Mouse (Mus musculus) left cerebral cortex, postnatal 25 days (tissue): ENCODE results near the gene Crb3. TPM values are rescaled to one million over a fixed set of nuclear protein-coding genes. Genes with fewer than 3 reads are reported as not detected.

Experiments
- DNase-seq, 2 experiments: peaks; one replicate each; pipeline ENCODE4 v3.0.0; 2022; ENCODE audit warnings: low spot score in 2 of 2, mixed read lengths in 1 of 2
- intact Hi-C: fragments of 180-260 bp; cut with DNase I; formaldehyde crosslinking; loops from one replicate; pipeline ENCODE4 v1.15.1; 2025
- total RNA-seq, 2 experiments: library from RNA; stranded (reverse); gene quantifications; 2 replicates each; pipeline ENCODE4 v1.2.3; 2021

Gene Crb3
- total RNA-seq, 2 experiments from 2014 or later: 1.2 to 2.4 TPM

DNA sequence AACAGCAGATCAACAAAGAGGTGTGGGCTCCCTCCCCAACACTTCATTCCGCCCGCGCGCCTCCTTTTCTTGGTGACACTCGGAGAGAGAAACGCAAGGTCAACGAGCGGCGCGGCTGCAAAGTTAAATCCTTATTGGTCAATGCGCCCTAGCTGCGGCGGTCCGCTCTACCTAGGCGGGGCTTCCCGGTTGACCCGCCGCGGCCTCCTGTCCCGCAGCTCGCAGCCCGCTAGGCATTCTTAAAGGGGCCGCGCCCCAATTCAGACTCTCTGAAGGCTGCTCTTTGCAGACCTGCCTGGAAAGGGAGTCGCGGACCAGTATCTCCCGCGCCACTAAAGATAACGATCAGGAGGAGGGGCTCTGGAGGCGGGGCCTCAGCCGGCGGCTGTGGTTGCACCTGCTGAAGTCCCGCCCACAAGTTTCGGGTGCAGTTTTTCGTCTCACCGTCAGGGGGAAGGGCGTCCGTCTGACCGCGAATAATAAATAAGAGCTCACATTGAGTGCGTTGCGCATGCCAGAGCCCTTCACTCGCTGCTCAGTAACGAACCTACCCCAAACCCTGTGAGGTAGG lies 1.4 kb downstream of the Crb3 start:
- intact Hi-C loops: loop anchor here (1.0 kb wide), 2 partner anchors 27 to 107 kb away; partner anchors contain the start of gene Tubb4a
- peak; percentile 96 to 98 for DNase-seq

DNA sequence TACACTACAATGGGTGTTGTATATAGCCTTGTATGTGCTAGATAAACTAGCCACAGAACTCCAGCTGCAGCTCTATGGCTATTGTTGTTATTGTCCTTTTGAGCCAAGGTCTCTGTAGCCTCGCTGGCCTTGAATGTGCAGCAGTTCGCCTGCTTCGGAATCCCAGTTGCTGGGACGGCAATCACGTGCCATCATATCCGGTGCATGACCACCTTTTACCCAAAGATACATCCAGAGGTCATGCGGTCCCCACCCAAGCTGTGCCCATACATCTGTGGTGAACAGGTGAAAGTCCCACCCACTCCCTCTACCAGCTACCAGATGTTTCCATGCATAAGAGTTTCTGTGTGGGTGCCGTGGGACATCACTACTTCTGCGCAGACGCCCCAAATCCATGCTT lies 2.2 kb downstream of the Crb3 start:
- intact Hi-C loops: no loop called here
- DNase-seq: no peak

DNA sequence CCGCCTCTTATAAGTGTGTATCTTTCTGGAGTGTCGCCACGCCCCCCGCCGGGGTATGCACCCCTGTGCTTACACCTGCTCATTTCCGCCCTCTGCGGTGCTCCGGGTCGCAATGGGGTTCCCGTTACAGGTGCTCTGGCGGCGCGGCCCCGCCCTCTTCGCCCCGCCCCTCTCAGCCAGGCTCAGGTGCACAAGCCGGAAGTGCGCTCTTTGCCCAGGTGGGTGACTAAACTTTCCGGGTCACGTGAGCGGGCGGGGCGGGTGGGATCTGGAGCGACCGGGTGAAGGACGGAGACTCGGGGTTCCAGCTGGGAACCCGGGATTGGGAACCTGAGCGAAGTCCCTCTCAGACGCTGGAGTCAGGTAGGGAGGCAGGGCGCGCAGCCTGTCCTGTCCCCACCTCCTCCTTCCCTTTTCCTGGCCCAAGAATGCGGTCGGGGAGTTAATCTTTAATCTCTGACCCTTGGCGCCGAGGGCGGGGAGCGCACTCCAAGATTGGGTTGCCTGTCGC lies 3.2 kb downstream of the Crb3 start:
- no peak for DNase-seq
- intact Hi-C loops: no loop called here

DNA sequence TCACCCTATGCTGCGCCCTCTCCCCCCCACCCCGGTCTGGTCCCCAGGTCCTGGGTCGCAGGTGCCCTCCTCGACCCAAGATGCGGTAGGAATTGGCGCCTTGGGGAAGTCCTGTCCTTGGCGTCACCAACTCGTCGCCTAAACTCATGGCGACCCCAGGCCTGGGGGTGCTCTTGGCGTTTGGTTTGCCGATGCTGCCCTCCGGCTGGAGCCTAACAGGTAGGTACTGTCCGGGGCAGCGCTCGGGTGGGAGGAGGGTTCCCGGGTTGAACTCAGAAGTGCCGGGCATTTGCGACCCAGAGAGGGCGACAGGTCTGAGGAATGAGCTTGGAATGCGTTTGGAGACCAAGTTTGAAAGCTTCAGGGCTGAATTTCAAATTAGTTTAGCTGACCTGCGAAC lies 3.6 kb downstream of the Crb3 start:
- intact Hi-C loops: no loop called here
- no peak for DNase-seq

DNA sequence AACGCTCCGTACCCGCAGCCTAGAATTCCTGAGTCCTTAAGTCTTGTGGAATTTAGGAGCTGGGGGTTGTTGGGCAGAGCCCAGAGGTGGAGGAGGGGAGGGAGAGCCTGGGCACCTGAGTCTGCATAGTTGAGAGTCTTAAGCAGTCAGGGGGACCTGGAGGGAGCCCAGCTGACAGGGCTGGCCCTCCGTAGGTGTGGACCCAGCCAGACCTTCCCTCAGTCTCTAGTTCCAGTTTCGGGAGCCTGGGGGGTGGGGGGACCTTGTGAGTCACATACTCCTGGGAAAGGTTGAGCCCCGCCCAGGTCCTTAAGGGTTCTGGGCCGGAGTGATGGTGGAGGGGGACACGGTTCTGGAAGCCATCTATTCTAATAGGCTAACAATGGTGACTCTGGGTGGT lies 4.1 kb downstream of the Crb3 start:
- intact Hi-C loops: no loop called here
- DNase-seq: no peak

DNA sequence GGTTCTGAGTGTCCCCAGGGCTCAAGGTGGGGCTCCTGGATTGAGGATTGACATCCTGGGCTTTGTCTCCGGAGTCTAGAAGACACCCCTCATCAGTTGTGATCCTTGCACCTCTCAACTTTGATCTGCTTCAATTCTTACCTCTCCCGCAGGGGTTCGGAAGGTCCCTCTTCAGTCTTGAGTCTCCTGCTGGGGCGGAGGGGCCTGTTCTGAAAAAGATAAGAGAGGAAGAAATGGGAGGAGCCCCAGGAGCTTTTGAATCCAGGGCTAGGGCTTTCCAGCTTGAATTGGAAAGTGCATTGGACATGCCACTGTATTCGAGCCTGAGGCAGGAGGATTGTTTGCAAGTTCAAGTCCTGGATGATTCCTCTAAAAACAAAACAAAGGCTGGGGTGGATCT lies 8.0 kb downstream of the Crb3 start:
- intact Hi-C loops: no loop called here

DNA sequence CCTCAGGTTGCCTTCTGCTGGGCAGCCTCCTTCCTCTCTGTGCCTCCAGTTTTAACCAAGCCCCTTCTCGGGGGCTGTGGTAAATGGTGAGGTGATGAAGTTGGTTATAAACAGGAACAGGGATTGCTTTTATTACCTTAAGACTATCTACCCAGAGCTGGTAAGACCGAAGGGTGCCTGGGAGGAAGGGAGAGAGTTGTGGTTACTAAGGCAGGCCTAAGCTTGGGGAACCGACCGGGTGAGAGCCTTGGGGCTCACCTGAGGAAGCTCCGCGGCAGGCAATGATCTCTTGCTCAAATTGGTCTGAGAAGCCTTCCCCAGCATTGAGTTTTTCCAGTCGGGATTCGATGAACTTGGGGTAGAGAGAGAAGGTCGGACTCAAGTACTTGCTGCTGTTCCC lies 11.4 kb downstream of the Crb3 start:
- no peak for DNase-seq
- intact Hi-C loops: no loop called here

More for the DNA sequence above, 8.0 kb downstream of the Crb3 start:
- DNase-seq: no peak

DNA sequence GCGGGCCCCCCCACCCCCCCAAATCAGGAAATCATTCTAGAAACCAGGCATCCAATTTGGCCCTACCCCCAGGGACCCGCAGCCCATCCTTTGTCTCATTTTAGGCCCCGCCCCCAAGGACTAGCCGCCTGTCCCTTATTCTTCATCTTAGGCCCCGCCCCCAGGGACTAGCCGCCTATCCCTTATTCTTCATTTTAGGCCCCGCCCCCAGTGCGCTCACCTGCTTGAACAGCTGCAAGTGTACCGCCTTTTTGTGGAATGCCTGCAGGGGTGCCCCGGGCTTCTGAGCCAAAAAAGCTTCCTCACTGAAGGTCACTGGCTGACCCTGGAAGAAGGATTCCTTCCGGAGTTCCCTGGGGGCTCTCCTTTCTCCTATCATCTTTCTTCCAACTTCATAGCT lies 11.8 kb downstream of the Crb3 start:
- intact Hi-C loops: no loop called here
- no peak for DNase-seq

DNA sequence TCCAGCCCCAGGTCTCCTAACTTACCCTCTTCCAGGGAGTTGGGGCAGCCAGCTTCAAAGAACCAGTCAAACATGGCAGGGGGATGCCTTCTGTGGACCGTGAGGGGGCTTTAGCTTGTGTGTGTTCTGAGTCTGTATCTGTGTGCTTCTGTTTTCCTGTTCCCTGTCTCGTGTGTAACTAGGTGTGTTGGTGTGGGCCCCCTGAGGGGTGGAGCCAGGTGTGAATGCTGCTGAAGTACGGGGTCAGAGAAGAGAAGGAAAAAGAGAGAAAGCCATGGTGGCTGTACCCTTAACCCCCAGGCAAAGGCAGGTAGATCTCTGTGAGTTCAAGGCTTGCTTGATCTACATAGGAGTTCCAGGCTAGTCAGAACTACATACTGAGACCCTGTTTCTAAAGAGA lies 18.0 kb downstream of the Crb3 start:
- intact Hi-C loops: no loop called here
- no peak for DNase-seq

DNA sequence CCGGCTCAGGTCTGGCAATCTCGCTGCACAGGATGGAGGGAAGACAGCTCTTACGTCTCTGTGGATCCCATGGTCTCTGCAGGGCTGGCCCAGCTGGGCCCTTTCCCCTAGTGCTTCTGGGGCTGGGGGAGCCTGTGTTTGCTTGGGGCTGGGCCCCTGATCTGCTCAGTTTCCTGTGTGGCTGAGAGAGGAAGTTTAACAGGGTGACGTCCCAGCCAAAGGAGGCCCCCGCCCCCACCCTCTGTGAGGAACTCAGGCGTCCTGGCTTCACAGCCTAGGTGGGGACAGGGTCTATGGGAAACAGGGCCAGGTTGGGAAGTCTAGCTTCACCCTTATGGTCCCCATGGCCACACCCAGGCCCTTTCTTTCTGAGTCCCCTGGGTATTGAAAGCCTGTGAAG lies 19.4 kb downstream of the Crb3 start, which contains the start of gene Dennd1c:
TSS of gene Dennd1c (minus strand) at position 179 of the 400 bp plus-strand sequence.
- no peak for DNase-seq
- intact Hi-C loops: no loop called here

DNA sequence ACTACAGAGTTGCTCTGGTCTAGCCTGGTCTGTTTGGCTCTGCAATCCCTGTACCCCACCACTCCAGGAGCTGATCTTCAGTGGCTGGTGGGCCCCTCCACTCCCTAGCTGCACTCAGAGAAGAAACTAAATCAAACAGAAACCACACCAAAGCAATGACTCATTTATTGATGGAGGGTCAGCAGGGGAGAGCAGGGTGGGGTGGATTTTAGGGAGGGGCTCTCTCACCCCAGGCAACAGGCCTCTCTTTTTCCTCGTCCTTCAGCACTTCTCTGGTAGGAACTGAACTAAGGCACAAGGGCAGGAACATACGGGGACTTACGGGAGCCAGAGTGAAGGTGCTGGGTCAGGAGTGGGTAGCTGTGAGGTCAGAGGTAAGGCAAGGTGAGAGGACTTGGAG lies 21.0 kb downstream of the Crb3 start:
- intact Hi-C loops: no loop called here
- no peak for DNase-seq

DNA sequence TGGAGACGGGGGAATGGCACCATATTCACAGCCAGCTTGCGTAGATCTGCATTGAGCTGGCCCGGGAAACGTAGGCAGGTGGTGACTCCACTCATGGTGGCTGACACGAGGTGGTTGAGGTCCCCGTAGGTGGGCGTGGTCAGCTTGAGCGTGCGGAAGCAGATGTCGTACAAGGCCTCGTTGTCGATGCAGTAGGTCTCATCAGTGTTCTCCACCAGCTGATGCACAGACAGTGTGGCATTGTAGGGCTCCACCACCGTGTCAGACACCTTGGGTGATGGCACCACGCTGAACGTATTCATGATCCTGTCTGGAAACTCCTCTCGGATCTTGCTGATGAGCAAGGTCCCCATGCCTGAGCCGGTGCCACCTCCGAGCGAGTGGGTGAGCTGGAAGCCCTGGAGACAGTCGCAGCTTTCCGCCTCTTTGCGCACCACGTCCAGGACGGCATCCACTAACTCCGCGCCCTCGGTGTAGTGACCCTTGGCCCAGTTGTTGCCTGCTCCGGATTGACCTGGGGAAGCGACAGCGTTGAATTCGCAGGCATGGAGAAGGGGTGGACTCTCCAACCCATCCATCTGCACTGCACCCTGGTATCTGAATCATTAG lies 22.4 kb downstream of the Crb3 start:
- DNase-seq: no peak
- intact Hi-C loops: no loop called here

DNA sequence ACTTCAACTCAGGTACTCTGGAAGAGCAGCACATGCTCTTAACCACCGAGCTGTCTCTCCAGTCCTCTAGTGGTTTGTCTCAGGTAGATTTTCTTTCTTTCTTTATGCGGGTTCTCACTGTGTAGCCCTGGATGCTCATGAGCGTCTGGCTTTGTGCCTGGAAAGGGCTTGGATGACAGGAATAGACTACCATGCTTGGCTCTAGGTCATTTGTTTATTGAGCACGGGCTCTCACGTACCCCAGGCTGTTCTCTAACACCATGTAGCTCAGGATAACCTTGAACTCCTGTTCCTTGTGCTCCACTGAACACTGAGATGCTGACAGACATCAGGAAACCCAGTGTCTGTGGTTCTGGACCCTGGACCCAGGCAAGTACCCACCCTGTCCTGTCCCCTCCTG lies 23.6 kb downstream of the Crb3 start:
- DNase-seq: no peak
- intact Hi-C loops: no loop called here

DNA sequence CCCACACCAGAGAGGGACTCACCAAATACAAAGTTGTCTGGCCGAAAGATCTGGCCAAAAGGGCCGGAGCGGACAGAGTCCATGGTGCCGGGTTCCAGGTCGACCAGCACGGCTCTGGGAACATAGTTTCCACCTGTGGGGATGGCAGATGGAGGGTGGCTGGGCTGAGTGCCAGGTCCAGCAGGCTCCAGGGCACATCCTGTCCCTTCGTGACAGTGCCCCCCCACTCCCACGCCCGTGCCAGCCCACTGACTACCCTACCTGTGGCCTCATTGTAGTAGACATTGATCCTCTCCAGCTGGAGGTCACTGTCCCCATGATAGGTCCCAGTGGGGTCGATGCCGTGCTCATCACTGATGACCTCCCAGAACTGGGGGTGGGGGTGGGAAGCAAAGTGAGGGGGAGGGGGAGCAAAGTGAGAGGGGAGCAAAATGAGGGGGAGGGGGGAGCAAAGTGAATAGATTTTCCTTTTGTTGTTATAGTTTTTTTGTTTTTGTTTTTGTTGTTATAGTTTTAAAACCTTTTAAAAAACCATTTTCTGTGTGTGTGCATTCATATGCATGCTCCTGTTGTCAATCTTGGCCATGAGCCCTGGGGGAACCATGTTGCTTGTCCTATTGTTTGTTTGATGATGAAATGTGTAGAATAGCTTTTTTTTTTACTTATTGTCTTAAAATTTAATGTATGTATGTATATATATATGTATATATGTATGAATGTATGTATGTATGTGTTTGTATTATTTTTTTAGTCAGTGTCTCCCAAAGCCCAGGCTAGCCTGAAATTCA lies 27.3 kb downstream of the Crb3 start:
- intact Hi-C loops: no loop called here
- no peak for DNase-seq

DNA sequence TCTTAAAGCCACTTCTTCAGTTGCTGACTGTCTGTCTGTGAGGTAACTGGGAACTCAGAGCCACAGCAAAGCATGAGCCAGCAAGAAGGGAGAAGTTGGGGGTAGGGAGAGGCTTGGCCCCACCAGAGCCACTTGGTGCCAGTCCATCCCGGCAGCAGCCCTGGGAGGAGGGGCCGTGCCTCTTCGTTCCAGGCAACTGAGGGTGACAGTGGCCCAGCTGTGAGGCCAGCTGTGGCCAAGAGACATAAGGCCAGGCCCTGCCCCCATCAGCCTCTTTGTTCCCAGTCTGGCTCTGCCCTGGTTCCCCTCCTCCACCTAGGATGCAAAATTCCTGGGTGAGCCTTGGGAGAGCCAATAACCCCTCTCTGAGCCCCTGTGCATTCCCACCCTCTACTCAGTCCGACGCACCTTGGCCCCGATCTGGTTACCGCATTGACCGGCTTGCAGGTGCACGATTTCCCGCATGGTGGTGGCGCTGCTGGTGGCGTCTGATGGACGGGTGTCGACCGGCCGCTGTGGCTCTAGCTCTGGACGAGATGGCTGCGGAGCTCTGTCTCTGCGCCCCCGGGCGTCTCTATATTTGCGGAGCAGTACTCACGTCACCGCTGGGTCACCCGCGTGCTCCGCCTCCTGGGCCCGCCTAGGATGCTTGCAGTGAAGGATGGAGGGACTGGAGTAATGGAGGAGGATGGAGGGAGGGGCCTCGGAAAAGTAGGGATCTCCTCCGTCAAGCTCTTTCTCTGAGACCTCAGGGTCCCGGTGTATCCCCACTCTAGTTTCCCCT lies 28.3 kb downstream of the Crb3 start, which contains the start of gene Tubb4a:
TSS of gene Tubb4a (minus strand) at position 734 of the 784 bp plus-strand sequence.
- intact Hi-C loops: loop anchor here (1.0 kb wide), 1 partner anchor 27 kb away; no protein-coding TSS in a partner anchor
- DNase-seq: peak; percentile 85 to 94

DNA sequence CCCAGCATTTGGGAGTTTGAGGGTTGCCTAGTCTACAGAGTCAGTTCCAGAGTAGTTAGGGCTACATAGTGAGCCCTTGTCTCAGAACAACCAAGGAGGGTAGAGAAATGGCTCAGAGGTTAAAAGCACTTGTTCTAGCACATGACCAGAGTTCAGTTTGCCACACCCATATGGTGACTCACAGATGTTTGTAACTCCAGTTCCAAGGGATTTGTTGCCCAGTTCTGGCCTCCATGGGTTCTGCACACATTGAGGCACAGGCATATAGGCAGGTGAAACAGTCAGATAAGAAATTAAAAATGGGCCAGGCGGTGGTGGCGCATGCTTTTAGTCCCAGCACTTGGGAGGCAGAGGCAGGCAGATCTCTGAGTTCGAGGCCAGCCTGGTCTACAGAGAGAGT lies 35.3 kb downstream of the Crb3 start:
- no peak for DNase-seq
- intact Hi-C loops: no loop called here

DNA sequence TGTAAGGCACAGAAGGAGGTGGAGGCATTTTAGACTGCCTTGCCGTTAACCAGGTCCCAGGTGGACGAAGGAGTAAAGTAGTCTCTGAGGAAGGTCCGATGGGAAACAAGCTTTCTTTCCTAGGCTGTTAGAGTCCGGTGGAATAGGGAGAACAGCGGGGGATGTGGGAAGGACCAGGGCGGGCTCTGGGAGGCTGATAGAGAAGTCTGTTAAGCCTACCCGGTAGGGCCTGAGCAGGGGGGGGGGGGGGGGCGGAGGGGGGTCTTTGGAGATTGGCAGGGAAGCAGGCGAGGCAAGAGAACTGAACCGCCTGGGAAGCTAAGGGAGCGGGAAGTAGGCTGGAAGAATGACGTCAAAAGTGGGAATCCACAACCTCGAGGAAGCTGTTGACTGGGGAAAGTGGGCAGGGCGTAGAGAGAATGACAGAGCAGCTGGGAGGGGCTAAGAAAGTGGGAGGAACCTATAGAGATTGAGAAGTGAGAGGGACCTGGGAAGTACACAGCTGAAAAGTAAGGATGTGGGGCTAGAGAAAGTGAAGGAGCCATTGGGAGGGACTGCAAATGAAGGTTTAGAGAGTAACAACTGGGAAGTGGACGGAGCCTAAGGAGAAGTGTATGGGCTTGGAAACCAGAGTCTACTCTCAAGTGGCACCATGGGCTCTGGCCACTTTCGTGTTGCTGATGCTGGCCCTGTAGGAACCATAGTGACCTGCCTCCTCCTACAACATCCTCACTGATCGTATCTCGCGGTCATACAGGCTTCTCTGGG lies 37.1 kb downstream of the Crb3 start:
- intact Hi-C loops: loop anchor here (1.0 to 2.0 kb wide), 2 partner anchors 71 to 239 kb away; no protein-coding TSS in a partner anchor
- peak in 1 of 2 experiments; percentile 46 for DNase-seq

DNA sequence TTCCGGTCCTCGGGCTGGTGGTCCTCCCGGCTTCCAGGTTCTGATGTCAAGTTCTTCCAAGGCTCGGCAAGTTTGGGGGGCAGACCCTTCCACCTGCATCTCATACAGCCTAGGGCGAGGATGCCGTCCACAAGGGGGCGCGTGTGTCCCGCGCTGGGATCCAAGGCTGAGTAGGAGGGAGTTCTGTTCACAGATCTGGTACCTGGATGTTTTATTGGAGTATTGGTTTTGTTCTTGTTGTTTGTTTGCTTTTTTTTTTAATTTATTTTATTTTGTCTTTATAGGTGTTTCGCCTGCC lies 37.7 kb downstream of the Crb3 start:
- DNase-seq: peak; percentile 80 to 83
- intact Hi-C loops: loop anchor here (1.0 to 2.0 kb wide), 2 partner anchors 71 to 238 kb away; no protein-coding TSS in a partner anchor

DNA sequence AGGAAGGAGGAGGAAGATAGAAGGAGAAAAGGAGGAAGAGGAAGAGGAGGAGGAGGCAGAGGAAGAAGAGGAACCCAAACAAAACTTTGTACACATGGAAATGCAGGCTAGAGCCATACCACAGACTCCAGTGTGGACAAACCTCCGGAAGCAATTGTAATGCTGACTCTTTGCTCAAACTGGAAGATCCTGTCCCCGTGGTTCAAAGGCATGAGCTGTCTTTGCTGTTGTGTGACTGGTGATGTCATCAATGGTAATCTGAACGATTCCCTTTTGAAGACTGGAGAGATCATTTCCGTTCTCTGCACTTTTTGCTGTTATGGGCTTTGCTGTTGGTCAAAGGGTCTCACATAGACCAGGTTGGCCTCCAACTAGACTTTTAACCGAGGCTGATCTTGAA lies 39.4 kb downstream of the Crb3 start:
- DNase-seq: no peak
- intact Hi-C loops: no loop called here
